Mouse (Mus musculus) liver, adult 2 months (tissue): ENCODE results near the gene Zfp850. TPM values are rescaled to one million over a fixed set of nuclear protein-coding genes. Genes with fewer than 3 reads are reported as not detected.

Source experiments
- polyA plus RNA-seq: library from polyadenylated mRNA; depleted of rRNA; stranded (reverse); fragments of >200 nt; gene quantifications from 2 replicates; pipeline ENCODE4 v1.2.3, GENCODE M21; 2012; rRNA removed
- total RNA-seq: library from RNA; depleted of rRNA; stranded (reverse); fragments of >200 nt; gene quantifications from 2 replicates; pipeline ENCODE4 v1.2.3, GENCODE M21; 2014; rRNA removed

Zfp850 gene
- total and polyA plus RNA-seq, 2 experiments: 0.02 to 0.28 TPM

Other genes starting within 250 kb of the Zfp850 start
- 3.2 and 3.4 TPM in 2 replicates for gene Zfp626, start 206.9 kb downstream of the Zfp850 start, total RNA-seq
- gene Zfp626, start 206.9 kb downstream of the Zfp850 start, polyA plus RNA-seq: 0.26 and 0.35 TPM in 2 replicates
- 2.5 TPM in 2 replicates for gene Zfp59, start 175.5 kb downstream of the Zfp850 start, total RNA-seq
- 0.27 and 0.31 TPM in 2 replicates for gene Zfp59, start 175.5 kb downstream of the Zfp850 start, polyA plus RNA-seq
- gene Zfp607a, start 156.6 kb downstream of the Zfp850 start, total RNA-seq: 1.9 and 2.6 TPM in 2 replicates
- 0.30 and 0.33 TPM in 2 replicates for gene Zfp607a, start 156.6 kb downstream of the Zfp850 start, polyA plus RNA-seq
- 3.9 and 4.9 TPM in 2 replicates for gene Zfp974, start 84.7 kb downstream of the Zfp850 start, total RNA-seq
- gene Zfp974, start 84.7 kb downstream of the Zfp850 start, polyA plus RNA-seq: 0.49 and 0.80 TPM in 2 replicates
- gene Zfp780b, start 34.9 kb downstream of the Zfp850 start, total RNA-seq: 8.9 and 9.2 TPM in 2 replicates
- 1.2 and 1.3 TPM in 2 replicates for gene Zfp780b, start 34.9 kb downstream of the Zfp850 start, polyA plus RNA-seq
- gene Psmc4, start 36.0 kb upstream of the Zfp850 start, total RNA-seq: 98.8 and 111 TPM in 2 replicates
- gene Psmc4, start 36.0 kb upstream of the Zfp850 start, polyA plus RNA-seq: 99.4 and 106 TPM in 2 replicates
- gene Fcgbp, start 57.1 kb upstream of the Zfp850 start, total RNA-seq: 0.07 and 0.74 TPM in 2 replicates
- gene Fcgbp, start 57.1 kb upstream of the Zfp850 start, polyA plus RNA-seq: 1.2 and 1.4 TPM in 2 replicates
- gene 9530053A07Rik, start 115.4 kb upstream of the Zfp850 start, total RNA-seq: not detected in 2 replicates
- not detected in 2 replicates for gene 9530053A07Rik, start 115.4 kb upstream of the Zfp850 start, polyA plus RNA-seq
- gene Fbl, start 155.6 kb upstream of the Zfp850 start, total RNA-seq: 34.0 and 38.6 TPM in 2 replicates
- gene Fbl, start 155.6 kb upstream of the Zfp850 start, polyA plus RNA-seq: 32.7 and 36.0 TPM in 2 replicates
- 7.0 and 9.7 TPM in 2 replicates for gene Dyrk1b, start 165.4 kb upstream of the Zfp850 start, total RNA-seq
- gene Dyrk1b, start 165.4 kb upstream of the Zfp850 start, polyA plus RNA-seq: 14.8 and 16.6 TPM in 2 replicates